Mouse (Mus musculus): ENCODE measurements at regions not wholly inside any gene's neighbourhood (a gene's known extent, or its start where the extent isn't known, plus 50 kb on each side); places are given as distances from the start of the nearest gene placed in this dataset.

- H3K27ac ChIP-seq: no peak overlapping the region
- WGBS: 17% methylated on average over 3 of the region's 3 CpGs
- no peak for ATAC-seq (ENCODE audit: insufficient number of reproducible peaks, low FRiP score, low TSS enrichment, low read depth)
These were observed 64.4 kb upstream of the Ldb2 start for GRCm38 (mm10) chr5:44863887-44864286.

DNA sequence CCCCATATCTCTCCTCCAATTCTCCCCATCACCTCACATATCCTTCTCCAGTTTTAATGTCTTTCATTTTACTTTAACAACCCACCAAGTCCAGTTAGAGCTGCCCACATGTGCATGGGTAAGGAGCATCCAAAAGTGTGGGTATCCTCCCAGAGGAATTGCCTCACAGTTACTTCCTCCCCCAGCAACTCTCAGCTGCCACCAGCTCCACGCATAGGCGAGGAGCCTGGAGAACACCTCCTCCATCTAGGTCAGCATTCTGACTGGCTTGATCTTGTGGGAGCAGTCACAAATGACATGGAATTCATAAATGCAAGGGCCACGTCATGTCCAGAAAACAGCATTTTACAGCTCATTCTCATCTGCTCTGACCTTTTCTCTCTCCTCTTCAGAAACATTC, 63.9 kb upstream of the Ldb2 start:
- Histone ChIP-seq H3K4me1 (no peaks in the 10 kb centered on the region), H3K9me3 (no peaks in the 10 kb centered on the region), H3K9ac (no peak overlapping the region), H3K4me2 (no peak overlapping the region), H3K4me3 (no peak overlapping the region), H3K27ac (no peak overlapping the region), H3K27me3 (no peaks in the 10 kb centered on the region), H3K36me3 (no peaks in the 10 kb centered on the region)
- no peak for ATAC-seq (ENCODE audit: insufficient number of reproducible peaks, low FRiP score, low TSS enrichment, low read depth)
- 67% methylated on average over 3 of the region's 3 CpGs for WGBS

More at GRCm38 (mm10) chr5:44863887-44864286, 64.4 kb upstream of the Ldb2 start:
- Histone ChIP-seq H3K9ac (no peak overlapping the region), H3K27me3 (no peaks in the 10 kb centered on the region), H3K4me1 (no peaks in the 10 kb centered on the region), H3K4me3 (no peak overlapping the region), H3K4me2 (no peak overlapping the region), H3K36me3 (no peaks in the 10 kb centered on the region), H3K9me3 (no peaks in the 10 kb centered on the region)

DNA sequence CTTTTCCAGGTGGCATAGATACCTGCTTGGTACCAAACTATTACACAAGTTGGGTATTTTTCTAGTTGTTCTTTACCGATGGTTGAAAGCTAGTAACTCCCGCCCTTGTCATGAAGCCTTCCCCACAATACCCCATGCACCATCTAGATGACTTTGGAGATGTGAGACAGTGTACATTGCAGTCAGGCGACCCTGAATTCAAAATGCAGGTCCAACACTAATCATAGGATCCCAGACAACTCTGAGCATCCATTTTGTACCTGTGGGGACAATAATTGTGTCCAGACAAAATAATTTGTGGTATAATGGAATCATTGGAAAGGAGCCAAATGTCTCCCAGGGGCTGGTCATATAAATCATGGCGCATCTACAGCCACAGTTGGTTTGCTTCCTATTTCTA, 54.7 kb upstream of the Ldb2 start:
- H3K9me3 ChIP-seq: no peaks in the 10 kb centered on the region

More for the DNA sequence above, 54.7 kb upstream of the Ldb2 start:
- H3K4me2 ChIP-seq: no peak overlapping the region
- no peaks in the 10 kb centered on the region for H3K4me1 ChIP-seq
- no peaks in the 10 kb centered on the region for H3K27me3 ChIP-seq
- H3K36me3 ChIP-seq: no peaks in the 10 kb centered on the region
- no peak overlapping the region for H3K4me3 ChIP-seq
- no peak overlapping the region for H3K9ac ChIP-seq
- WGBS: 88% methylated on average over 4 of the region's 4 CpGs
- no peak overlapping the region for H3K27ac ChIP-seq
- ATAC-seq (ENCODE audit: insufficient number of reproducible peaks, low FRiP score, low TSS enrichment, low read depth): no peak
